ENCODE assay signal across 29 mouse cellular contexts in genomic region chr14:58189948-58190347, GRCm38 (mm10).
A peak's percentile ranks its signal among the peaks of the same experiment; 100 is the strongest.
DNase-seq lines count a peak whose midpoint lies in the region; ATAC-seq and TF ChIP-seq lines count a peak whose summit lies in the region.
"Had no signal": no experiment of that assay in that cellular context is flagged by ENCODE, and none has a peak within 500 bp of the region (broad histone marks: within the 10 kb centered on the region; RNA-seq: fewer than 3 reads in every experiment).

No protein-coding gene starts in this region.

- no peak overlapping the region for H3K9ac ChIP-seq in embryonic facial prominence, embryonic 14.5 days (ENCODE audit: low read depth, low read length)
- no peak overlapping the region for H3K9ac ChIP-seq in limb, embryonic 14.5 days (ENCODE audit: low read depth, low read length, severe bottlenecking)
- no peak overlapping the region for H3K9ac ChIP-seq in stomach, postnatal 0 days (ENCODE audit: low read length)
- H3K9ac ChIP-seq: embryonic facial prominence, embryonic 13.5 days; forebrain, embryonic 12.5 days; forebrain, postnatal 0 days; heart, embryonic 15.5 days; limb, embryonic 13.5 days; liver, embryonic 12.5 days; liver, postnatal 0 days; neural tube, embryonic 12.5 days had no signal

- no peak for TF ChIP-seq CTCF in stomach, postnatal 0 days (IDR thresholded peaks at IDR 0.05; ENCODE audit: low read depth)

- peak; percentile 25 for DNase-seq in embryonic facial prominence, embryonic 14.5 days (ENCODE audit: low spot score)
- no peak for DNase-seq in embryonic facial prominence, embryonic 10.5 days (ENCODE audit: low spot score)
- DNase-seq in limb, embryonic 14.5 days (ENCODE audit: low spot score): peak; percentile 3
- DNase-seq in limb, embryonic 10.5 days (ENCODE audit: low spot score): no peak
- peak; percentile 9 for DNase-seq in mesoderm, embryonic 11.5 days (ENCODE audit: low read depth, low spot score)
- DNase-seq in stomach, postnatal 0 days (ENCODE audit: low spot score): peak; percentile 86
- DNase-seq in spleen, postnatal 14 days (ENCODE audit: low spot score in 2 of 2): no peak
- no peak for DNase-seq in adrenal gland, postnatal 25 days
- DNase-seq: cerebellum, adult 11 months; cerebellum, adult 9-11 months; forebrain, postnatal 0 days; kidney, postnatal 10 days; layer of hippocampus, adult 9-11 months; liver, postnatal 0 days; right cerebral cortex, adult 18-20 months; right cerebral cortex, postnatal 4 days; thymus, adult 18-20 months; thymus, postnatal 25 days had no signal

- no peak for TF ChIP-seq EP300 in stomach, postnatal 0 days (optimal IDR thresholded peaks at IDR 0.05)

- H3K4me2 ChIP-seq in embryonic facial prominence, embryonic 14.5 days (ENCODE audit: low read depth, low read length): no peak overlapping the region
- H3K4me2 ChIP-seq in limb, embryonic 14.5 days (replicated peaks; ENCODE audit: low read depth, low read length, severe bottlenecking): no peak overlapping the region
- H3K4me2 ChIP-seq in stomach, postnatal 0 days (replicated peaks; ENCODE audit: low read depth): no peak overlapping the region
- H3K4me2 ChIP-seq: embryonic facial prominence, embryonic 13.5 days; forebrain, embryonic 12.5 days; heart, embryonic 15.5 days; limb, embryonic 13.5 days; liver, embryonic 12.5 days; midbrain, embryonic 11.5 days; neural tube, embryonic 12.5 days had no signal

- H3K4me3 ChIP-seq in embryonic facial prominence, embryonic 14.5 days (ENCODE audit: low read depth, low read length): no peak overlapping the region
- no peak overlapping the region for H3K4me3 ChIP-seq in embryonic facial prominence, embryonic 10.5 days
- no peak overlapping the region for H3K4me3 ChIP-seq in limb, embryonic 14.5 days (replicated peaks; ENCODE audit: low read length)
- H3K4me3 ChIP-seq in limb, embryonic 10.5 days: no peak overlapping the region
- no peak overlapping the region for H3K4me3 ChIP-seq in stomach, postnatal 0 days (ENCODE audit: low read depth, low read length)
- H3K4me3 ChIP-seq: embryonic facial prominence, embryonic 13.5 days; forebrain, embryonic 12.5 days; heart, embryonic 15.5 days; limb, embryonic 13.5 days; liver, embryonic 12.5 days; neural tube, embryonic 12.5 days had no signal

- WGBS in embryonic facial prominence, embryonic 14.5 days: 72% methylated on average over 15 of the region's 15 CpGs
- 86% methylated on average over 15 of the region's 15 CpGs for WGBS in embryonic facial prominence, embryonic 10.5 days
- 67% methylated on average over 15 of the region's 15 CpGs for WGBS in limb, embryonic 14.5 days
- WGBS in limb, embryonic 10.5 days: 84% methylated on average over 15 of the region's 15 CpGs
- WGBS in stomach, postnatal 0 days: 58% methylated on average over 15 of the region's 15 CpGs

- no peaks in the 10 kb centered on the region for H3K4me1 ChIP-seq in embryonic facial prominence, embryonic 14.5 days (ENCODE audit: control insufficient read depth, insufficient read depth, low read length)
- peaks cover 10% of the 10 kb centered on the region; the same call in 1 of the 2 replicates for H3K4me1 ChIP-seq in embryonic facial prominence, embryonic 10.5 days
- no peaks in the 10 kb centered on the region for H3K4me1 ChIP-seq in limb, embryonic 14.5 days (ENCODE audit: control insufficient read depth, insufficient read depth, low read length)
- H3K4me1 ChIP-seq in limb, embryonic 10.5 days: peaks cover 9% of the 10 kb centered on the region
- no peaks in the 10 kb centered on the region for H3K4me1 ChIP-seq in stomach, postnatal 0 days (replicated peaks; ENCODE audit: control insufficient read depth, insufficient read depth)
- H3K4me1 ChIP-seq: embryonic facial prominence, embryonic 13.5 days; forebrain, embryonic 12.5 days; heart, embryonic 15.5 days; limb, embryonic 13.5 days; liver, embryonic 12.5 days; neural tube, embryonic 12.5 days had no signal

- no peak overlapping the region for H3K27ac ChIP-seq in embryonic facial prominence, embryonic 14.5 days (replicated peaks; ENCODE audit: low read depth, low read length)
- no peak overlapping the region for H3K27ac ChIP-seq in embryonic facial prominence, embryonic 10.5 days (replicated peaks)
- H3K27ac ChIP-seq in limb, embryonic 14.5 days (replicated peaks; ENCODE audit: low read depth, low read length): no peak overlapping the region
- no peak overlapping the region for H3K27ac ChIP-seq in limb, embryonic 10.5 days
- peak overlapping the region; percentile 50 for H3K27ac ChIP-seq in stomach, postnatal 0 days (replicated peaks)
- H3K27ac ChIP-seq: embryonic facial prominence, embryonic 13.5 days; forebrain, embryonic 12.5 days; heart, embryonic 15.5 days; limb, embryonic 13.5 days; liver, embryonic 12.5 days; neural tube, embryonic 12.5 days had no signal

- ATAC-seq in embryonic facial prominence, embryonic 14.5 days (ENCODE audit: low read depth): no peak
- peak; percentile 34; the same call in 1 of the 2 replicates for ATAC-seq in limb, embryonic 14.5 days (ENCODE audit: low FRiP score, low read depth)
- peak; percentile 99 for ATAC-seq in stomach, postnatal 0 days (ENCODE audit: low FRiP score, low TSS enrichment)
- ATAC-seq: forebrain, postnatal 0 days; hindbrain, embryonic 16.5 days; liver, embryonic 12.5 days; liver, postnatal 0 days; midbrain, embryonic 16.5 days; Patski had no signal

- TF ChIP-seq POLR2A in limb, embryonic 14.5 days (IDR thresholded peaks at IDR 0.05; ENCODE audit: borderline replicate concordance, extremely low read depth, insufficient read depth, insufficient read length): no peak

- H3K36me3 ChIP-seq in embryonic facial prominence, embryonic 14.5 days (ENCODE audit: control insufficient read depth, insufficient read depth, low read length): no peaks in the 10 kb centered on the region
- H3K36me3 ChIP-seq in embryonic facial prominence, embryonic 10.5 days (replicated peaks): no peaks in the 10 kb centered on the region
- H3K36me3 ChIP-seq in limb, embryonic 14.5 days (ENCODE audit: control insufficient read depth, insufficient read depth, low read length): no peaks in the 10 kb centered on the region
- no peaks in the 10 kb centered on the region for H3K36me3 ChIP-seq in limb, embryonic 10.5 days
- H3K36me3 ChIP-seq in stomach, postnatal 0 days (ENCODE audit: control insufficient read depth, insufficient read depth, low read length): no peaks in the 10 kb centered on the region
- H3K36me3 ChIP-seq: embryonic facial prominence, embryonic 13.5 days; forebrain, embryonic 12.5 days; G1E; heart, embryonic 15.5 days; limb, embryonic 13.5 days; liver, embryonic 12.5 days; neural tube, embryonic 12.5 days had no signal

- no peaks in the 10 kb centered on the region for H3K9me3 ChIP-seq in embryonic facial prominence, embryonic 14.5 days (ENCODE audit: control insufficient read depth, low read length)
- no peaks in the 10 kb centered on the region for H3K9me3 ChIP-seq in embryonic facial prominence, embryonic 10.5 days
- H3K9me3 ChIP-seq in limb, embryonic 14.5 days (ENCODE audit: control insufficient read depth, low read length): no peaks in the 10 kb centered on the region
- H3K9me3 ChIP-seq in limb, embryonic 10.5 days (replicated peaks): no peaks in the 10 kb centered on the region
- H3K9me3 ChIP-seq in stomach, postnatal 0 days (ENCODE audit: control insufficient read depth, low read length): no peaks in the 10 kb centered on the region
- H3K9me3 ChIP-seq: embryonic facial prominence, embryonic 13.5 days; forebrain, embryonic 12.5 days; heart, embryonic 15.5 days; limb, embryonic 13.5 days; liver, embryonic 12.5 days; neural tube, embryonic 12.5 days had no signal

- no peaks in the 10 kb centered on the region for H3K27me3 ChIP-seq in embryonic facial prominence, embryonic 14.5 days (replicated peaks; ENCODE audit: control insufficient read depth, insufficient read depth, low read length)
- 0 out of 2 replicates have a peak, but pooled peaks cover 4% of the 10 kb centered on the region for H3K27me3 ChIP-seq in embryonic facial prominence, embryonic 10.5 days (replicated peaks; ENCODE audit: low read depth, poor library complexity, severe bottlenecking)
- no peaks in the 10 kb centered on the region for H3K27me3 ChIP-seq in limb, embryonic 14.5 days (ENCODE audit: control insufficient read depth, insufficient read depth, low read length)
- no peaks in the 10 kb centered on the region for H3K27me3 ChIP-seq in limb, embryonic 10.5 days (ENCODE audit: low read depth, poor library complexity, severe bottlenecking)
- no peaks in the 10 kb centered on the region for H3K27me3 ChIP-seq in stomach, postnatal 0 days (ENCODE audit: control insufficient read depth, insufficient read depth, low read length)
- H3K27me3 ChIP-seq: embryonic facial prominence, embryonic 13.5 days; heart, embryonic 15.5 days; limb, embryonic 13.5 days; liver, embryonic 12.5 days; neural tube, embryonic 12.5 days had no signal

Comparison
In these comparisons a context has a peak if more than half of its experiments do, and no peak if none do; other contexts are left out.
1. DNase-seq: peak in embryonic facial prominence, embryonic 14.5 days (single experiment), limb, embryonic 14.5 days (single experiment), mesoderm, embryonic 11.5 days (single experiment) and stomach, postnatal 0 days (single experiment); none in embryonic facial prominence, embryonic 10.5 days (single experiment), limb, embryonic 10.5 days (single experiment), spleen, postnatal 14 days (0 of 2) and adrenal gland, postnatal 25 days (single experiment).